Mouse (Mus musculus): ENCODE measurements around the gene Ddx3x.

DNA sequence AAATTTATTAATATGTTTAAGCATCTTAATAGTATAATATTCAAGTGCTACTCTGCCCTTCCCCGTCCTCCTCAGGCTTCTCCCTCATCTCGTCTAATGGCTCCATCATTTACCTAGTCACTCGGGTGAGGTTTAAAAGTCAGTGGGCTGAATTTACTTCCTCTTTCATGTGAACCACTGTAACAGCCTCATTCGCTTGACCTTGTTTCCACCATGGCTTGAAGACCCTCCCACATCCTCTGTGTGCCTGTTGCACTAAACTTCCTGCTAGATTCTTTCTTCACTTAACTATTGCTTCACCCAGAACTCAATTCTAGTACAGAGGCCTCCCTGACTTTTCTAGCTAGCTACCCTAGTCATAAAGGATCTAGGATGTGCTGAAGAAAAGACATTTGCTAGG is 30.6 kb downstream of the Ddx3x start:
- no peak for TF ChIP-seq CTCF (IDR thresholded peaks at IDR 0.05; ENCODE audit: borderline replicate concordance, extremely low read depth, insufficient read depth, insufficient read length)
- TF ChIP-seq POLR2A (IDR thresholded peaks at IDR 0.05; ENCODE audit: borderline replicate concordance, extremely low read depth, insufficient read depth, insufficient read length, poor library complexity, severe bottlenecking): no peak

All from brain, embryonic 14.5 days (tissue).